Mouse (Mus musculus) spleen, postnatal 10 days (tissue): ENCODE measurements at regions not wholly inside any gene's neighbourhood (a gene's known extent, or its start where the extent isn't known, plus 50 kb on each side); places are given as distances from the start of the nearest gene placed in this dataset.
"Not testable (repeated sequence)": the region's sequence is repeated elsewhere in the genome, so short reads cannot be mapped to it uniquely, and the experiment has no call there.

Experiments used
- DNase-seq, 2 experiments: peaks; one replicate each; pipeline ENCODE4 v3.0.0; 2021 to 2022; ENCODE audit warnings: low spot score in 2 of 2

DNA sequence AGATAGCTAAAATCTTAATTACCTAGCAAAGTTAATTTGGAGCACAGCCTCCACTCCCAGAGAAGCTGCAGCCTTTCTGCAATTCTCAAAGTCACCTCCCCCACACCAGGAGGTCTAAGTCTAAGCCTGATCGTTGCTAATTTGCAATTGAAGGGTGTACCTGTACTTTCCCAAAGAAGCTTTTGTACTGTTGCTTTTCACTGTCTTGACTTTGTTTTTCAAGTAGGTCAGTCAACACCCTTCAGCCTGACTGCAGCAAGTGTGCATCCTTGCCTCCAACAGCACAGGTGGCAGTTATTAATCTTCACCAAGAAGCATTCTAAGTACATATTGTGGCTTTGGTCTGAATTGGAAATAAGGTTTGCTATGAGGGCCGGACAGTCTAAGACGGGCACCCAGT, 91.7 kb upstream of the Slc22a30 start:
- DNase-seq = not testable (repeated sequence)

DNA sequence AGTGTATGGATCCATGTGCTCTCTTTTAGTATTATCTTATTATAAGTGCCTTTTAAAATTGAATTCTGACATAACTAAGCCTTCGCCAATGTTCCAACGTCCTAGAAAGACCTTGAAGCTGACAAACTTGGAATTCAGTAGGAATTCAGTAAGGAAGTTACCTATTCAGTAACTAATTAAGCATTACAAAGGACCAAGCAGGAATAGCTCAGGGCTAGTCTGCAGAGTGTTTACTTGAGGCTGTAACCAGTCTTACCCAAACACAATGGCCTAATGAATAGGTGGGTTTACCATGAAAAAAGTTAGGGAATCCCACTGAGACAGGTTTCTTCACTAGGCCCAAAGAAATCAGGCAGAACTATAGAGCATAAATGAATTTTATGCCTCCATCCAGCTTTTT, 92.6 kb upstream of the Slc22a30 start:
- not testable (repeated sequence) for DNase-seq

DNA sequence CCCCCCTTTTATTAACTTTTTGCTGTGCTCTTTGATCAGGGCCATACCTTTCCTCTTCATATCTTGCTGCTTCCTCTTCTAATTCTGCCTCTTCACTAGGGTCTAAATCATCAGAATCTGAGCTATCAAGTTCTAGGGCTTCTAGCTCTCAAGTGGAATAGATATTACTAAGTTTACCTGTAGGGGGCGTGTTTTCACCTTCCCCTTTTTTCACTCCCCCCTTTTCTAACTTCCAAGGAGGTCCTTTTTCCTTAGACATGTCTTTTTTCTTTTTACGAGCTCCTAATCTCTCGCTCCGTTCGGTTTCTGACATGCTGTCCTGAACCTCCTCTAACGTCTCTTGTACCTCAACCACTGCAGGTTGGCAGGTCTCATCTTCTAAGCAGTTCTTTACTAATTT, 73.3 kb upstream of the Slc22a8 start:
- not testable (repeated sequence) for DNase-seq

DNA sequence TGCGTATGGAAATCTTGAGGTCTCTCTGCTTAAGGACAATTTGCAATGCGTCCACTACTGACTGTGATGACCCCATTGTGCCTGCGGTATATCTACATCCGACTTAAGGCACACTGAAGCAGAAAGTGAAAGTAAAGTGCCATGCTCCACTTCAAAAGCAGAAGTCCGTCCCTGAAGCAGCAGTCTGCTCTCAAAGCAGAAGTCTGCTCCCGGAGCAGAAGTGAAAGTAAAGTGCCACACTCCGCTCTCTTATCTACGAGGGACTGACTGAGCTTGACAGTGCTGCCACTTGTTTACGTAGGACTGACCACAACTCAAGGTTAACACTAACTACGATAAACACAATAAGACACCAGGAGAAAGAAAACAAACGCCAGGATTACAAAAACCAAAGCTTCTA, 72.8 kb upstream of the Slc22a8 start:
- peak; percentile 27 to 62 for DNase-seq

DNA sequence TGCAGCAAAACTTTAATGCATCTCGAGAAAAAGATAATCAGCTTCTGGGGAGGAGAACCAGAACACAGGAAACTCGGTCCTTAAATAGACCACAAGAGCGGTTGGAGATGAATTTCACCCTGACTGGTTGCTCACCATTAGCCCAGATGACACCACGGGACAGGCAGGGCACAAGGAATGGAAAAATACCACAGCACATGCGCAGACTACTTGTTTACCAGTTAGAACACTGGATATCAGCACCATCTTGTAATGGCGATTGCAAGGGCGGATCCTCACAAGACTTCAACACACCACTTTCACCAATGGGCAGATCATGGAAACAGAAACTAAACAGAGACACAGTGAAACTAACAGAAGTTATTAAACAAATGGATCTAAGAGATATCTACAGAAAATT, 72.1 kb upstream of the Slc22a8 start:
- DNase-seq = peak; percentile 11 to 41

DNA sequence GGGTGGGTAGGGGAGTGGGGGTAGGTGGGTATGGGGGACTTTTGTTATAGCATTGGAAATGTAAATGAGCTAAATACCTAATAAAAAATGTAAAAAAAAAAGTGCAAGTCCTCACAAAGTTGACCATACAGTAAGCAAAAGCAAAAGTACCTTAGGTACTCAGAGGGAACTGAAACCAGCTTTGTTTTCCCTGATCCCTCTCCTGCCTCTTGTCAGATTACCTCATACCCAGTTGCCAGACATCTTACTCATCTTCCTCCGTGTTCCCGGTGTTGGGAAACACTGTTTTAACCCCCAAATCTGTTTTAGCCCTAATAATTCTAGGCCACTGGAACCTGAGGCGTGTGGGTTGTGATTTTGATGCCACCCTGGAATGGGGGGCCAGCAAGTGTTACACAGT, 56.5 kb upstream of the Slc22a8 start:
- no peak for DNase-seq

DNA sequence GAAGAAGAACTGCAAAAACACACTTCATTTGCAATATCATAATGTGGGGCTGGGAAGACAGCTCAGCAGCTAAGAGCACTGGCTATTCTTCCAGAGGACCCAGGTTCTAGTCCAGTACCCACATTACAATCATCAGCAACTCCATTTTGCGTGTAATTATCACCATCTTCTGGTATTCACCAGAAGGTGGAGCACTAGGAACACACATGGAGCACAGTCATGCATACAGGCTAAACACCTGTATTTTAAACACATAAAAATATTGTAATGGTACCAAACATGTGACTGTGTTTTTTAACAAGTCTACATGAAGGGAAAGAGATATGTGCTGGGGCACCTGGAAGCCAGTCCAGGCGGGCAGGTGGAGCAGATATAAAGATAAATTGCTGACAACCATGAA, 55.0 kb upstream of the Slc22a8 start:
- DNase-seq = no peak
